Mouse (Mus musculus) layer of hippocampus, postnatal 25 days (tissue): ENCODE data around the gene Npas1. TPM values are rescaled to one million over a fixed set of nuclear protein-coding genes. Genes with fewer than 3 reads are reported as not detected.
A peak's percentile ranks its signal among the peaks of the same experiment; 100 is the strongest.

Source experiments
- DNase-seq, 2 experiments: peaks; one replicate each; pipeline ENCODE4 v3.0.0; 2022; ENCODE audit warnings: mixed read lengths in 2 of 2, low spot score in 1 of 2; ENCODE audit errors: extremely low spot score in 1 of 2
- total RNA-seq, 2 experiments: library from RNA; stranded (reverse); gene quantifications; 2 replicates each; pipeline ENCODE4 v1.2.3; 2021

Npas1 gene
- total RNA-seq, 2 experiments from 2014 or later: 18.8 to 19.8 TPM

DNA sequence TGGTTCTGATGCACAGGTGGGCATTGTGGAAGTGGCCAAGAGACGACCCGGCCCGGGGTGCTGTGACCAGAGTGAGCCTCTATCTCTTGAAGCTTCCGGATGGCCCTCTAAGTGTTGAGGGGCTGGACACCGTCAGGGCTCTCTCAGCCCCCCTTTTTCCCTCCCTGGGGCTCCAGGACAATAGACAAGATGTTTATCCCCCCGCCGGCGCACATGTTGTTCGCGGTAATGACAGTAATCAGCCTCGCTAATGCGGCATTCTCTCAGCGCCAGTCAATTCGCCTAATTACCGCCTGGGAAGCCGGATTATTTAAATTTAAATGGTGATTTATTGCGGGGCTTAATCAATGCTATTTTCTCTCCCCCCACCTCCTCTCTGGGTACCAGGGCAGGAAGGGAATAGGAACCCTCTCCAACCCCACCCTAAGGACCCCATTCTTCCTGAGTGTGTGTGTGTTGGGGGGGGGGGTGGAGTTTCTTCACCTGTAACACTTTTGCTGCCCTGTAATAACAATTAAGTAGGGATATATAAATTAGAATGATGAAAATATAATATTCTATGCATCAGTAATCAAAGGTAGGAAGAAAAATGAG is 5.3 kb downstream of the Npas1 start:
- DNase-seq: no peak

DNA sequence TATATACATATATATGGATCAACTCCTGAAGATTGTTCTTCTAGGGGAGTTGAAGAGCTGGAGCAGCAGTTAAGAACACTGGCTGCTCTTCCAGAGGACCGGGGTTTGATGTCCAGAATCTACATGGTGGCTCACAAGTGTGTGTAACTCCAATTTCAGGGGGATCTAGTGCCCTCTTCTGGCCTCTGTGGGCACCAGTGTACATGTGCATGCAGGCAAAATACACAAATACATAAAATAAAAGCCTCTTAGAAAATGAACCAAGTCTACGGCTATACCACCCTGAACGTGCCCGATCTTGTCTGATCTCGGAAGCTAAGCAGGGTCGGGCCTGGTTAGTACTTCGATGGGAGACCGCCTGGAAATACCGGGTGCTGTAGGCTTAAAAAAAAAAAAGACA is 6.0 kb downstream of the Npas1 start:
- DNase-seq: no peak

GRCm38 (mm10) chr7:16468115-16468514 is 9.4 kb downstream of the Npas1 start:
- no peak for DNase-seq

DNA sequence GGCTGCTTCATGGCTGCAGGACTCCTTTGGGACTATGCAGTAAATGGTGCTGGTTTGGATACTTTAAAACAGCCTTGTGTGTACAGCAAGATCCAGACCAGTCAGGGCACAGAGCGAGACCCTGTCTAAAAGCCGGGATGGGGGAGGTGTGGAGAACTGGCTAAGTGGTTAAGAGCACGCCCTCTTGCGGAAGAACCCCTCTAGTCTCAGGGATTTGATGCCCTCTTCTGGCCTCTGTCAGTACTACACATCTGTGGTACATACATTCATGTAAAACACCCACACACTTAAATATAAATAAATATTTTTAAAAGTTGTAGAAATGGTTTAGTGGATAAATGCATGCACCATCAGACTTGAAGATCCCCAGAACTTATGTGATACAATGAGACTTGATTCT is 11.0 kb downstream of the Npas1 start:
- DNase-seq: no peak

GRCm38 (mm10) chr7:16465568-16465967 is 12.0 kb downstream of the Npas1 start:
- no peak for DNase-seq

DNA sequence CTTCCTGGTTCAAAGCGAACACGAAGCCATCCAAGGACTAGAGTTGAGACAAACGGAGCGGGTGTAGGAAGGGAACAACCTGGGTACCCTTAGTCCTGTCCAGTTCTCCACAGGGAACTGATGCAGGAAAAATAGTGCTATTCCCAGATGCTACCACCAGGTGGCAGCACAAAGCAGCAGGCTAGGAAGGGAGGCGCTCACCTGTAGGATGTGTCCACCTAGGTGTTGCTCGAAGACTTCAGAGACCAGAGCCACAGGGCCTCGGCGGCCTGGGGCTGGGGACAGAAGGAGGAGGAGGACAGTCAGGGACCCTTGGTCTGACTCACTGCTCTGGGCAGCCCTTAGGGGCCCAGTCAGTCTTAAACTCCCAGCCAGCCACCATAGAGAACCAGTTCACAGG is 12.4 kb downstream of the Npas1 start:
- DNase-seq: peak; percentile 65 to 85

DNA sequence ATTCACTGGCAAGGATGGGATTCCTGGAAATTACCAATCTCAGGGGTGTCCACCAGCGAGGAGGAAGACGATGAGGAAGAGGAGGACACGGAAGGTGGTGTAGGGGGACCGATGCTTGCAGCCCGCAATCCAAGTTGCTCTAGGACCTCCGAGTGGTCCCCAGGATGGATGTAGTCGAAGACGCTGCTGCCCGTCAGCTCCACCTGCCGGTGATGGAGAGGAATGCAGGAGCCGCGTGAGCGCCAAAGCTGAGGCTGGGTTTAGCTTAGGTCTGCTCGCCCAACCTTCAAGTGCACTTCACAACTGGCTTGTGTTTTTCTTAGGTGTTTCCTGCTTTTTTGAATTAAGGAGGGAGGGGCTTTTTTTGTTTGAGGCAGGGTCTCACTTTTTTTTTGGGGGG is 14.3 kb downstream of the Npas1 start:
- peak; percentile 74 to 92 for DNase-seq

- no peak for DNase-seq
Measured at GRCm38 (mm10) chr7:16461705-16462104, 15.8 kb downstream of the Npas1 start.

- no peak for DNase-seq
Measured at GRCm38 (mm10) chr7:16461151-16461550, 16.4 kb downstream of the Npas1 start.

DNA sequence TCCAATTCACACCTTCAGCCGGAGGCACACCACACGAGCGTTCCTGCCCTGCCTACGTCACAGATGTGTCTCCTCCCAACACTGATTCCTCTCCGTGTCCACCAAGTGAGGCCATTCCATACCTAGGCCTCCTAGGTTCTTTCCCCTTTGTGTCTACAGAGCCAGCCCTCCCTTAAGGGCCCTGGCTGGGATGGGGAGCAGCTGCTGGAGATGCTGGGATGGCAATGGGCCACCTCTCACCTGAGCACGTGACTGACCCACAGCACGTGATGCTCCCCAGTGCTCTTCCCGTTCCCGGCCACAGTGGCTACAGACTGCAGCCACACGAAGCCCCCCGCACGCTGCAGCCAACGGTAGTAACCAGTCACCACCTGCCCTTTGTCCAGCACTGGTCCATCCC is 17.0 kb downstream of the Npas1 start:
- DNase-seq: no peak

- DNase-seq: no peak
Measured at GRCm38 (mm10) chr7:16456289-16456688, 21.2 kb downstream of the Npas1 start.

GRCm38 (mm10) chr7:16455016-16455415 is 22.5 kb downstream of the Npas1 start:
- DNase-seq: no peak

GRCm38 (mm10) chr7:16453118-16453711 is 24.3 kb downstream of the Npas1 start:
- peak; percentile 33 to 34 for DNase-seq

GRCm38 (mm10) chr7:16452587-16453073 is 24.9 kb downstream of the Npas1 start, which contains the start of gene Tmem160:
Gene Tmem160, plus strand, starts transcription at chr7:16452779.
- DNase-seq: peak; percentile 62 to 67

DNA sequence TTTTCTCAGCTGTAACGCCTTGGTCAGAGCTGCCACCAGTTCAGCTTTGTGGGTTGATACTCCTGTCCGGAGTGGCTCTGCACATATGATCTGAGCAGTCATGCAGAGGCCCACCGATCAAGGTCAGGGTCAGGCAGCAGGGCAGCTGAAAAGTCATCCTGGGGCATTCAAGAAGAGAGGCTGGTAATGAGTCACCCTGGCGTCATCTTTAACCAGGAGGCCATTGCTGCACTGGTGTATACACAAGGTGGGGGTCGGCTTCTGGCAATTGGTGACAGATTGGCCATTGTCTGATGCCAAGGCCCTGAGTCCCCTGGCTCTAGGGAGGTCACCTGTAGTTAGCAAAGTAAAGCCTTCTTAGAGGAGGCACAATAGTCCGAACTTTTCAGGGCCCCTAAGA is 25.9 kb downstream of the Npas1 start:
- DNase-seq: no peak

GRCm38 (mm10) chr7:16441241-16441640 is 36.3 kb downstream of the Npas1 start:
- no peak for DNase-seq

- DNase-seq: no peak
Measured at GRCm38 (mm10) chr7:16435088-16435487, 42.4 kb downstream of the Npas1 start.

DNA sequence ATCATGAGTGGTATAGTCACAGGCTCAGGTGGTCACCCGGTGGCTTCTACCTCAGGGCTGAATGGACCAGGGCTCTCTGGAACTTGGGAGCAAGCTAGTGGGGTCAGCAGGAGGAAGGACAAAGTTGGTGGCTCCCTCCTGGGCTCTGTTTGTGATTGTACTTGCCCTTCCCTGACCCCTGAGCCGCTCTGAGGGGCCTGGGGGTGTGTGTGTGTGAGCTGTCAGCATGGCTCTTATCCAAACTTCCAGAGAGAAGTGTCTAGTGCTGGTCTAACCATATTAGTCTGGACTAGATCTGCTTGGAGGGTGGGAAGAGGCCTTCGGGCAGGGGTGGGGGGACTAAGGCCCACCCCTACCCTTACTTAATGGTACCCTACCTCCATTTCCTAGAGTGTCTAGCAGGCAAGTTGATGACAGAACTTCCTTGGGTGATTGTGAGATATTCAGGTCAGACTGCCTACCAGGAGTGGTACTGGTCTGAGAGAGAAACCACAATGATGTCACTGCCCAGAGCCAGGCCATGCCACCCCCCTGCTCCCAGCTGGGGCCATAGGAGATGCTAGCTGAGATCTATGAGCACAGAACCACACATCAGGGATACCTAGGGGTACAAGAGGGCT is 44.1 kb downstream of the Npas1 start:
- DNase-seq: no peak

DNA sequence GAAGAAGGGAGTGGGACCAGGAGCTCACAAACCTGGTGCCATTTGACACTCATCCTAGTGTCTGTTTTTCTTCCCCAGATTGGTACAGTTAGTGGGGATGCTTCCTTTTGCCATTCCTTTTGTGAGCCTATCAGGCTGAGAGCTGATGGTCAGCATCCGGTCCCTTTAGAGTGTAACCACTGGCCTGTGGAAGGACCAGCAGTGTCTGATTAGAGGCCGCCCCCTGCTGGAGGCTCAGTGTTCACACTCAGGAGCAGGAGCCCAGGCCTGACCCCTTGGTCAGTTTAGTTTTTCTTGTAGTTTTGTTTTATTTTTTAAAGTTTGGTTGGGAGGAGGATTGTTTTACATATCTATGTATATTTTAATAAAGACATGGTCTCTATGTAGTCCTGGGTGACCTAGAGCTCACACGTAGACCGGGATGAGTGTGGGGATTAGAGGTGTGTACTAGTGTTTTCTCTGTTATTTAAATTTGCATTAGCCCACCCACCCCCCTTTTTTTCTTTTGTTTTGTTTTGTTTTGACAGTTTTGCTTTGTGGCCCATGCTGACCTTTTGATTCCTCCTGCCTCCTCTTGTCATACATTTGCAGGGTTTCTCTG is 51.3 kb downstream of the Npas1 start:
- DNase-seq: peak; percentile 58 to 78

DNA sequence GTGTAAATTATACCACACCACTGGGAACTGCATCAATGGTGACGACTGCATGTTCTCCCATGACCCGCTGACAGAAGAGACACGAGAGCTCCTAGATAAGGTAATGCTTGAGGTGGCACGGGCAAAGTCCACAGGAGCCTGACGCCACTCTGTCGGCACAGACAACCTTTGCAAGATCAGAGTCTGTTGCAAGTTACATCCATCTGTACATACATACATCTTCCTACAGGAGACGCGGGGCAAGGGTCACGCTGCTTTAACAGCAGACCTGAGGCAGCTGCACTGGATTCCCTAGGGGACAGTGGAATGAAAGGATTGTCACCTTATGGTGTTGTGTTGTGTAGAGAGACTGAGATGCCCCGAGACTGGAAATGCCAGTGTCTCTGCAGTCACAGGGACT is 51.8 kb downstream of the Npas1 start:
- DNase-seq: no peak

DNA sequence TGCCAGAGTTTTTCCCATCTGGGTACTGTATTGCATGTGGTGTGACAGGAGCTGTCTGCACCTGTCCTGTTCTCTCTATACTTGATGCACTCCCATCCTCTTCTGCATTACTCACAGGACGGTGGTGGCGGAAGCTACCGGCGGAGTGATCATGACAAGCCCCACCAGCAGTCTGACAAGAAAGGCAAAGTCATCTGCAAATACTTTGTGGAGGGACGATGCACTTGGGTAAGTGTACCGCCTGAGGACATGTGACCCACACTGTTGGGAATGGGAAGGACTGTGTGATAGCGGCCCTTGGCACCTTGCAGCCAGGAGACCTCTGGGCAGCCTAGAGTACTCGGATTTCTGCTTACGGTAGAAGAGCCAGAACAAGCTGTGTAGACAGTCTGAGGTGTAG is 53.8 kb downstream of the Npas1 start:
- no peak for DNase-seq
